Comparison of ENCODE assay signal across 9 mouse cellular contexts in the genomic region with DNA sequence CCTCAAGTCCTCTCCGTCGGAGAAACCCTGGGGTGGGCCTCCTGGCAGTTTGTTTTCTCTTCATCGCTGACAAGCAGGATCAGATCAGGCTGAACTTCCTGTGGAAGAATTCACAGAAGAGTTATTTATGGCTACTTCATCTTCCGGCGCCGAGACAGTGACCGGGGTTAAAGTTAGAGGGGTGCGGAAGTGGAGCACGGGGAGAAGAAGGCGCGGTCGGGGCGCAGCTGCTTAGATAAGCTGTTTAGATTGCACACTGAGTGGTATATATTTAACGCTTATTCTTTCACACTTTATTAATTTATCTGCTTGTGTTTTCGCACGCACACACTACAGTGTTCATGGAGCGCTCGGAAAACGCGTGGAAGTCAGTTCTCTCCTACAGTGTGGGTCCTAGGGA. TPM values are rescaled to one million over a fixed set of nuclear protein-coding genes. Genes with fewer than 3 reads are reported as not detected.
A peak's percentile ranks its signal among the peaks of the same experiment; 100 is the strongest.
DNase-seq lines count a peak whose midpoint lies in the region; ATAC-seq and TF ChIP-seq lines count a peak whose summit lies in the region.
"Had no signal": no experiment of that assay in that cellular context is flagged by ENCODE, and none has a peak within 500 bp of the region (broad histone marks: within the 10 kb centered on the region; RNA-seq: fewer than 3 reads in every experiment).

No protein-coding gene starts in this region.

- ATAC-seq in kidney, embryonic 15.5 days (replicated peaks; ENCODE audit: low FRiP score): peak; percentile 56; the same call in 1 of the 2 replicates
- ATAC-seq in midbrain, embryonic 16.5 days: no peak

- H3K36me3 ChIP-seq in ES-E14 (ENCODE audit: control insufficient read depth, insufficient read depth, low read length, poor library complexity, severe bottlenecking) (no peaks in the 10 kb centered on the region), macrophage (ENCODE audit: inconsistent target) (no peaks in the 10 kb centered on the region)
- no peaks in the 10 kb centered on the region for H3K36me3 ChIP-seq in kidney, embryonic 15.5 days
- no peaks in the 10 kb centered on the region for H3K36me3 ChIP-seq in midbrain, embryonic 16.5 days (ENCODE audit: control insufficient read depth, insufficient read depth, low read length)
- H3K36me3 ChIP-seq: embryonic facial prominence, embryonic 15.5 days; neural tube, embryonic 13.5 days had no signal

- 33% methylated on average over 20 of the region's 20 CpGs for WGBS in kidney, embryonic 15.5 days
- WGBS in macrophage (ENCODE audit: missing documents): 4% methylated on average over 20 of the region's 20 CpGs
- WGBS in midbrain, embryonic 16.5 days: 82% methylated on average over 20 of the region's 20 CpGs

- no peak overlapping the region for H3K27ac ChIP-seq in ES-E14 (ENCODE audit: insufficient read depth, low read depth, low read length, poor library complexity, severe bottlenecking)
- H3K27ac ChIP-seq in kidney, embryonic 15.5 days: peak overlapping the region; percentile 82
- peak overlapping the region; percentile 99 for H3K27ac ChIP-seq in macrophage
- no peak overlapping the region for H3K27ac ChIP-seq in midbrain, embryonic 16.5 days (ENCODE audit: low read length)
- H3K27ac ChIP-seq: embryonic facial prominence, embryonic 15.5 days; neural tube, embryonic 13.5 days had no signal

- no peaks in the 10 kb centered on the region for H3K79me2 ChIP-seq in macrophage (ENCODE audit: inconsistent target)

- H3K27me3 ChIP-seq in kidney, embryonic 15.5 days: no peaks in the 10 kb centered on the region
- H3K27me3 ChIP-seq in midbrain, embryonic 16.5 days (ENCODE audit: control insufficient read depth, insufficient read depth, low read depth, low read length): no peaks in the 10 kb centered on the region
- H3K27me3 ChIP-seq: embryonic facial prominence, embryonic 15.5 days; neural tube, embryonic 13.5 days had no signal

- DNase-seq in CD4-positive, CD25-positive, alpha-beta regulatory T cell, adult 2 months (ENCODE audit: low read depth, low spot score): peak; percentile 82
- no peak for DNase-seq in ES-E14 (ENCODE audit: low read depth, low spot score)
- peak; percentile 82 for DNase-seq in heart, adult 8-10 months (ENCODE audit: low spot score)
- peak; percentile 81 to 84 for DNase-seq in thymus, postnatal 10 days (ENCODE audit: low spot score in 2 of 2)

- H3K9me3 ChIP-seq in ES-E14 (ENCODE audit: control insufficient read depth, insufficient read depth, low read depth, low read length): no peaks in the 10 kb centered on the region
- H3K9me3 ChIP-seq in kidney, embryonic 15.5 days (replicated peaks): no peaks in the 10 kb centered on the region
- H3K9me3 ChIP-seq in midbrain, embryonic 16.5 days (replicated peaks; ENCODE audit: control insufficient read depth, low read length, poor library complexity, severe bottlenecking): no peaks in the 10 kb centered on the region
- H3K9me3 ChIP-seq: embryonic facial prominence, embryonic 15.5 days; neural tube, embryonic 13.5 days had no signal

- H3K4me3 ChIP-seq in ES-E14 (ENCODE audit: insufficient read depth in 1 of 2, low read depth in 1 of 2, low read length in 2 of 2, poor library complexity in 1 of 2, severe bottlenecking in 1 of 2) (peak overlapping the region in 1 of 2 experiments; percentile 26; a peak in 1 of 4 replicates), macrophage (ENCODE audit: inconsistent target) (no peak overlapping the region)
- no peak overlapping the region for H3K4me3 ChIP-seq in kidney, embryonic 15.5 days (replicated peaks)
- no peak overlapping the region for H3K4me3 ChIP-seq in midbrain, embryonic 16.5 days (ENCODE audit: low read depth, low read length)
- H3K4me3 ChIP-seq: embryonic facial prominence, embryonic 15.5 days; neural tube, embryonic 13.5 days had no signal

- peak overlapping the region; percentile 30; the same call in 1 of the 2 replicates for H3K9ac ChIP-seq in ES-E14 (ENCODE audit: insufficient read depth, low read depth, low read length, poor library complexity, severe bottlenecking)
- H3K9ac ChIP-seq in kidney, embryonic 15.5 days: 0 out of 2 replicates have a peak overlapping the region, but pooled peaks have one; percentile 17
- H3K9ac ChIP-seq in midbrain, embryonic 16.5 days (ENCODE audit: low read depth, low read length): no peak overlapping the region
- H3K9ac ChIP-seq: embryonic facial prominence, embryonic 15.5 days; neural tube, embryonic 13.5 days had no signal

- H3K4me2 ChIP-seq in kidney, embryonic 15.5 days: peak overlapping the region; percentile 43
- no peak overlapping the region for H3K4me2 ChIP-seq in midbrain, embryonic 16.5 days (ENCODE audit: low read length)
- H3K4me2 ChIP-seq: embryonic facial prominence, embryonic 15.5 days; neural tube, embryonic 13.5 days had no signal

- in situ Hi-C loops in ES-E14 (cut with MboI; ENCODE audit: low sequenced_read_pairs in 2 of 2, unreplicated experiment in 2 of 2): no loop called here

- peaks cover 2% of the 10 kb centered on the region in 2 experiments; a peak in 1 of 4 replicates for H3K4me1 ChIP-seq in ES-E14 (ENCODE audit: control insufficient read depth in 2 of 2, insufficient read depth in 2 of 2, low read length in 2 of 2, poor library complexity in 1 of 2)
- H3K4me1 ChIP-seq in kidney, embryonic 15.5 days: peaks cover 24% of the 10 kb centered on the region
- no peaks in the 10 kb centered on the region for H3K4me1 ChIP-seq in midbrain, embryonic 16.5 days (ENCODE audit: control insufficient read depth, insufficient read depth, low read length)
- H3K4me1 ChIP-seq: neural tube, embryonic 13.5 days had no signal

TF ChIP-seq in ES-E14, 5 proteins besides CTCF, POLR2A, EP300 and RAD21:
- no peak for TF ChIP-seq HCFC1 (IDR thresholded peaks at IDR 0.05; ENCODE audit: borderline replicate concordance, insufficient read depth, low read length)
- TF ChIP-seq MAFK (IDR thresholded peaks at IDR 0.05; ENCODE audit: insufficient read depth, low read depth, low read length): no peak
- TF ChIP-seq ZC3H11A (IDR thresholded peaks at IDR 0.05; ENCODE audit: borderline replicate concordance, low read depth, low read length): no peak
- TF ChIP-seq CHD2 (IDR thresholded peaks at IDR 0.05; ENCODE audit: low read depth, low read length): no peak

RNA-seq across cellular contexts. Expression of gene Ncoa3, which starts 37.6 kb away (rescaled TPM):
- total RNA-seq in ES-E14 (2012; rRNA removed): 73.6 and 83.4 TPM in 2 replicates
- total RNA-seq in heart, adult 8-10 months (2022): 10 to 100 TPM; 24.3 to 30.2 (median 28.7) TPM
- polyA plus RNA-seq in kidney, embryonic 15.5 days (2015; fragmentation: Nextera tagmentation; extraction: Ambion mirVana): 17.4 and 19.2 TPM in 2 replicates
- total RNA-seq in macrophage (2018; cell fraction: chromatin; rRNA removed): 100 to 1,000 TPM in 23 of 26 experiments, 10 to 100 TPM in 3; 62.1 to 293 (median 204) TPM
- total RNA-seq in macrophage (2018; cell fraction: cytosol; rRNA removed): 100 to 1,000 TPM in 3 of 26 experiments, 10 to 100 TPM in 23; 52.7 to 107 (median 91.0) TPM
- total RNA-seq in macrophage (2018; cell fraction: nucleus; rRNA removed): 100 to 1,000 TPM in 21 of 26 experiments, 10 to 100 TPM in 5; 76.5 to 218 (median 154) TPM
- 48.3 to 71.1 TPM (median 65.0 TPM) in 3 replicates for polyA plus RNA-seq in macrophage (2018)
- 15.5 and 16.0 TPM in 2 replicates for polyA plus RNA-seq in midbrain, embryonic 16.5 days (2015; fragmentation: Nextera tagmentation; extraction: Ambion mirVana)

RNA-seq across cellular contexts. Expression of gene Zmynd8, which starts 56.1 kb away (rescaled TPM):
- total RNA-seq in ES-E14 (2012; rRNA removed): 49.7 and 60.5 TPM in 2 replicates
- total RNA-seq in heart, adult 8-10 months (2022): 10 to 100 TPM; 35.5 to 60.5 (median 45.4) TPM
- 67.1 and 68.3 TPM in 2 replicates for polyA plus RNA-seq in kidney, embryonic 15.5 days (2015; fragmentation: Nextera tagmentation; extraction: Ambion mirVana)
- 100 to 1,000 TPM; 113 to 715 (median 441) TPM for total RNA-seq in macrophage (2018; cell fraction: chromatin; rRNA removed)
- 100 to 1,000 TPM in 8 of 26 experiments, 10 to 100 TPM in 18; 32.1 to 112 (median 96.4) TPM for total RNA-seq in macrophage (2018; cell fraction: cytosol; rRNA removed)
- total RNA-seq in macrophage (2018; cell fraction: nucleus; rRNA removed): 100 to 1,000 TPM in 22 of 26 experiments, 10 to 100 TPM in 4; 57.9 to 347 (median 193) TPM
- 52.3 to 95.5 TPM (median 75.2 TPM) in 3 replicates for polyA plus RNA-seq in macrophage (2018)
- polyA plus RNA-seq in midbrain, embryonic 16.5 days (2015; fragmentation: Nextera tagmentation; extraction: Ambion mirVana): 78.7 and 87.3 TPM in 2 replicates

Comparison
In these comparisons a context has a peak if more than half of its experiments do, and no peak if none do; other contexts are left out.
1. H3K27ac ChIP-seq: peak in kidney, embryonic 15.5 days (single experiment) and macrophage (single experiment); none in ES-E14 (single experiment) and midbrain, embryonic 16.5 days (single experiment).